Mouse (Mus musculus): Measurements from ENCODE around the gene Pcyt2. TPM values are rescaled to one million over a fixed set of nuclear protein-coding genes. Genes with fewer than 3 reads are reported as not detected.
A peak's percentile ranks its signal among the peaks of the same experiment; 100 is the strongest.

Pcyt2 gene
- polyA plus RNA-seq, 3 experiments from 2014 or later = 66.1 to 124 (median 113) TPM

DNA sequence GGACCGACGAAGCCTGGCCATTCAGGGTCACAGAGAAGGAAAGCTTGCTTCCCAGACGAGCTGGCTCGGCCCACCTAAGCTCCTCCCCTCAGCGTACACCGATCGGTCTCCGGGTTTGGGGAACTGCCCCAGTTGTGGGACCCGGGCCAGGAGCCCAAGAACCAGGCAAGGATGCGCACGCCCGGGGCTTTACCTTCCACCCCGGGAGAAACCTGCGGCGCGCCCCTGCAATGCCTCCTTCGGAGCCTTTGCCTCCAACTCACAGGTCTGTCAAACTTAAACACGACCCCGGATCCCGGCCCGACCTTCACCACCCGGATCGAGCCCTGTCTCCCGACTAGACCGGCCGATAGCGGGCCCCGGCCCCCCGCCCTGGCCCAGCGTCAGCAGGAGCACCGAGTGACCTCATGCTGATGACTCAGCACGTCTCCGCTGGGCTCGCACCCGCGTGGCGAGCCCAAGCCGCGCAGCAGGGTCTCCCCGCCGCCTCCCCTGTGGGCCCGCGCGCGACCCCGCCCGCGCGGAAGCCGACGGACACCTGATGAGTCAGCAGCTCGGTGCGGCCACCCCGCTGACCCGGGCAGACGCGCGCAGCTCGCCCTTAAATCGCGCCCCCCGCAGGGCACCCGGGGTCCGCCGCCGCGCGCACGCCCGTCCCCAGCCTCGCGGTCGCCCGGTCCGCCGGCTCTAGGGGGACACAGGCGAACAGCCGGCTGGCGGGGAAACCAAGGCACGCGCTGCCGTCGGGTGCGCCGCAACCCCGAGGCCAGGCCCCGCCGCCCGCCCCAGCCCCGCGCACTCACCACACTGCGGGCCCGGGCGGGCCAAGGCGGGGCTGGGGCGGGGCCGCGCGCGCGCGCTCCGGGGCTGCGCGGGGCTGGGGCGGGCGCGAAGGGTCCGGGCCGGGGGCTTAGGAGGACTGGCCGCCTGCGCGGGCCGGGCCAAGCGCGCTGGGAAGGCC lies 15.1 kb upstream of the Pcyt2 start:
- ATAC-seq = no peak

- no peak for ATAC-seq
Observed at GRCm38 (mm10) chr11:120631726-120632448, 14.2 kb upstream of the Pcyt2 start.

GRCm38 (mm10) chr11:120630881-120631725 lies 13.4 kb upstream of the Pcyt2 start:
- peak; percentile 52 for ATAC-seq

DNA sequence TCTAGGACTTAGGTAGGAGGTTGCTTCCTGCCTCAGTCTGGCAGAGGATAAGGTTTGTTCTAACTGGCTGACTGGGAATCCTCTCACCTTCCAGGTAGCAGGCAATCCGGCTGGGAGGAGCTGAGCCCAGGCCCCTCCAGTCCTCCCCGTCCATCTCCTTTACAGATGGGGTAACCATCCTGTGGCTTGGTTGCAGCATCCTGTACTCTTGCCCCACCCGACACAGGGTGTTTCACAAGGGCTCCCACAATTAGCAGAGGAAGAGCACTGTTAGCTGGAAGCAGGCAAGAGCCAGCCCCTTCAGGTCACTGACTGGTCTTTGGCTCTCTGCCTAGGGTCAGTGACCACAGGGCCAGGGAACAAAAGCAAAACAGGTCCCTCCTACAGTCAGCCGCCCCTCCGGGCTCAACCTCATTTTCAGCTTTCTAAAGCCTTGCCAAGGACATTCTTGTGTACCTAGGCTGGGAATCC lies 12.7 kb upstream of the Pcyt2 start:
- ATAC-seq = no peak

DNA sequence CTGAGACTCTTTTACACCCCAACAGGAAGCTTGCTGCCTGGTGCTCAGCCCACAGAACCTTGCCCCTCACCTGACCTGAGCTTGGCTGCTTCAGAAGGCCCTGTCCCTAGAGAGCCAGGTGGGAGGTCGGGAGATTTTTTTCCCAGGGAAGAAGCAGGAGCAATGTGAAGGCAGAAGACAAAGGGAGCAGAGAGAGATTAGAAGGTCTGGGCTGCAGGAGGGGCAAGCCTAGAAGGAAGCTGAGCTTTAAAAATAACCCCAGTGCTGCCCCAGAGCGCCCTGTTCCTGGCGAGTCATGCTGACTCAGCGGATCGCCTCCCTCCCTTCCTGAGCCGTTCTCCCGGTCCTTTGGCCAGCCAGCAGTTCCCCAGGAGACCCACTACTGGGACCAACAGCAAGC lies 12.2 kb upstream of the Pcyt2 start:
- ATAC-seq = no peak

DNA sequence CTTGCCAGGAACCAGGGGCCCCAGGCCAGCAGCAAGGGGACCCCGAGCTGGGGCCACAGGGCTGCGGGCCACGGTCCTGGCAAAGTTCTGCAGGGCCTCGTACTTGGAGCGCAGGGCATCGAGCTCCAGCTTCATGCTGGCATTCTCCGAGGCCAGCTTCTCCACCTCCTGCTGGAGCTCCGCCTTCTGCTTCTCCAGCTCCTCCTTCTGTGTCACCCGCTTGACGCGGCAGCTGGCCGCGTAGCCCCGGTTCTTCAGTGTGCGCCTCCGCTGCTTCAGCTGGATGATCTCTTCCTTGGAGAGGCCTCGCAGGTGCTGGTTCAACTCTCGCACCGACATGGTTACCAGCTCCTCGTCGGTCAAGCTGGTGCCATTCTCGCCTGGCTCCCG lies 11.6 kb upstream of the Pcyt2 start:
- ATAC-seq = peak; percentile 18

DNA sequence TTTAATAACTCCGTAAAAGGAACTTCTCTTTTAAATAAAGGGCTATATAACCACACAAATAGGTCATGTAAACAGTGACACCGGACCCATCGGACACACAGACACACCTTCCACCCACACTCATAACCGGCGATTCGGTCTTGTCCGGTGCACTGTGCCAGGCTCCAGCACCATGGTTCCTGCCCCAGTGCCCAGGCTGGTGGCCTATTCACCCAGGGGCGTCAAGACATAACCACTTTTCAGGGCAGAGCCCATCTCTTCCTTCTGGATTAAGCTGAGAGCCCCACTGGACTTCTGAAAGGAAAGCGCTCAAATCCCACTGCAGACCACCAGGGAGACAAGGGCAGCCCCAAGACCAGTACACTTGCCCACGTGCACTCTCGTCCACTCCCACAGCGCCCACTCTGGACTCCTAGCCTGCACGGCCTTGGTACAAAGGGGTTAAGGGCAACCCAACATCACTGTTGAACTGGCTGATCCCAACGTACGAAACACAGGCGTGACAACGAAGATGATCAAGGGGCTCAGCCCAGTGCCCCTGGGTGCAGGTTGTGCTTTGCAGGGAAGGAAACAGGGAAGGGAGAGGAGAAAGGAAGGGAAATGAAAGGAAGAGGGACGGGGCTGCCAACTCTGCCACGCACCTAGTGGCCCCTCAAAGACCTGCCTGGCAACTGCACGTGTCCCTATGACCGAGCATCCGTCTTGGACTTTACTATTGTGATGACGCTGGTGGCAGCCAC lies 11.0 kb upstream of the Pcyt2 start:
- no peak for ATAC-seq

GRCm38 (mm10) chr11:120627468-120628300 lies 9.9 kb upstream of the Pcyt2 start:
- peak; percentile 43 for ATAC-seq

DNA sequence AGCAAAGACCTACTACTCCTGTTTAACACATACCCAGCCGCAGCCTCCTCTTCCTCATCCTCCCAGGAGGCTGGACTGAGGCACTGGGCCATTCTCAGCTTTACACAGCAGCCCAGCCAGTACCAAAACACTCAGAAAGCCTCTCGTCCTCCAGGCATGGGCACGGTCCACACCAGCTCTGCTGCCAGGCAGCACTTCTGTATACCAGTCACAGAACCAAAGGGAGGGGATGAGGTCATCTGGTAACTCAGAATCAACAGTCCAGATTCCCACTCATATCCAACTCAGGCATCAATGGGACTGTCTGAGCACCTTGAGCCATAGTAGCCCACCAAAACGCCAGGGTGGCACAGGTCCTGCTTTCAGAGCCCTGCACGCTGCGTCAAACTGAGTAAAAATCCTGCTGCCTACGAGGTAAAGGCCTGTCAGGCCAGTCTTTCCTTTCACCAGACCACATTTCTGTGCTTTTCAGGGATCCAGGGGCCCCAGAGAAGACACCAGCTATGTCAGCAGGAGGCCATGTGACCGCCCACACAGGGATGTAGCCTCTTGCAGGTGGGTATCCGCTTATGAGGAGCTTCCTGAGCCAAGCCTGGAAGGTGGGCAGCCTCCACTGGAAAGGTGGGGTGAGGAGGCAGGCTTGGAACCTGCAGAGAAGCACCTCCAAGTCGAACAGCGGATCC lies 9.2 kb upstream of the Pcyt2 start:
- ATAC-seq = no peak

DNA sequence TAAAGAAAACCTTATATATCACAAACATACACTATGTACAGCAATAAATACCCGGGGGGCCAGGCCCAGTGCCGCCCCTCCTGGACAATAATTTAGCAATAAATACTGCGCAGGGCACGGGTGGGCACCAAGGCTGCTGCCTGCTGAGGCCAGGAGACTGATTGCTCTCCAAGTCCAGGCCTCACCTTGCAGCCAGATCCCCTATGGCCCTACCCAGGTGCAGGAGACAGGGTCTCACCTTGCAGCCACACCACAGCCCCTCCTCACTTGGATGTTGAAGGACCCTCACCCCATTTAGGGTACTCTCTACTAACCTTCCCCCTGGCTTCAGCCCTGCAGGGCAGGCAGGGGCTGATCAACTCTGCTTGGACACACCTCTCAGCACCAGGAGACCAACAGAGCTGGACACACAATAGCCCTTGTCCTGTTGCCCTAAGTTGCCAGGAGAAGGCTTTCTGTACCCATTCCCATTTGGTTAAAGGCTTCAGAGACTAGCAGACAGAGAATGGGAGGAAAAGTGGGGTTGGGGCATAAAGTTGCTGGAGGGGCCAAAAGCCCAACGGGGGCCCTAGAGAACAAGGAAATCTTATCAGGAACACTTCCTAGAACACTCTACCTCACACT lies 7.5 kb upstream of the Pcyt2 start, which contains the start of gene Sirt7:
TSS of gene Sirt7 (minus strand) at position 89 of the 624 bp plus-strand sequence.
- no peak for ATAC-seq

DNA sequence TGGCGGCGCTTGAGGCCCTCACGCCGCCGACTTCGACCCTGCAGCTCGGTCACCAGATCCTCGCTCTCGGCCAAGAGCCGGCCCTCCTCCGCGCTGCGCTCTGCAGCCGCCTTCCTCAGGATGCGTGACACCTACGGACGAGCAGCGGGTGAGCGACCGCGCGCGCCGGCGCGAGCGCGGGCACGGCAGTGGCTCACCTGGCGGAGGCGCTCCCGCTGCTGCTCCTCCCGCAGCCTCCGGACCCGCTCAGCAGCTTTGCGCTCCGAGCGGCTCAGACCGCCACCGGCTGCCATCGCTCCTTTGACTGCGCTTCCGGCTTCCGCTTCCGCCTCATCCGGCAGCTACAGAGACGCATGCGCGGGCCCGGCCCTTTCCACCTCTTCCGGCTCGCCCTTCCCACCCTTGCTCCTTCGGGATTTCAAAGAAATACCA lies 7.0 kb upstream of the Pcyt2 start:
- peak; percentile 70 for ATAC-seq

GRCm38 (mm10) chr11:120623961-120624679 lies 6.4 kb upstream of the Pcyt2 start:
- ATAC-seq = peak; percentile 30

DNA sequence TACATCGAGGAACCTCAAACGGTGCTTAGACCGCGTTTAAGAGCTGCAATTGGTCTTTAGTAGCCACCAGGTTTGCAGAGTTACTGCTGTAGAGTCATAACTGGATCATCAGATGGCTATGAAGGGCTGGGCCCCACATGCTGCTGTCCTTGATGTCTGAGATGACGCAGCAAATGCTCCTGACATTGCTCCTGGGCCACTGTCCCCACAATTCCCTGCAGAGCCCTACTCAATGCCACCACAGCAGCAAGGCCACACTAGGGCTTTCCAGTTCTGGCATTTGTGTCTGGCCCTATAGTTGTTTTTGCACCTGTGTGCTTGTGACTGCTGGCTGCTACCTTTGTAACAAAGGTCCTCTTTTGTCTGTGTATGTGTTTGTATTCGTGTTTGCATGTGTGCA lies 5.1 kb upstream of the Pcyt2 start:
- ATAC-seq = no peak

DNA sequence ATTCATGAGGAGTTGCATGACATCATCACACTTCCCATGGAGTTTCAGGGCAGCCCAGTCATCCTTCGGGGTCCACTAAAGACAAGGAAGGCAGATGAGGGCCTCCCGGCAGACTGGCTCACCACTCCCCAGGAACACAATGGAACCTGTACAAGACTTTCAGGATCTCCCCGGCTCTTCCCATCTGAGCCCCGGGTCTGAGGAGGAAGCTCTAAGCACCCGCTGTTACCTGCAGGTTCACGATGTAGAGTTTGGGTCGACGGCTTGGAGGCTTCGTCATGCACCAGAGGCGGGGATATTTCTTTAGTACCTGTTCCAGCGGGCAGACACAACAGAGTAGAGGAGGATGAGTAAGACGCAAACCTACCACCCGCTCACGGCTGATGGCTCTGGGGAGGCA lies 2.5 kb upstream of the Pcyt2 start:
- no peak for ATAC-seq

DNA sequence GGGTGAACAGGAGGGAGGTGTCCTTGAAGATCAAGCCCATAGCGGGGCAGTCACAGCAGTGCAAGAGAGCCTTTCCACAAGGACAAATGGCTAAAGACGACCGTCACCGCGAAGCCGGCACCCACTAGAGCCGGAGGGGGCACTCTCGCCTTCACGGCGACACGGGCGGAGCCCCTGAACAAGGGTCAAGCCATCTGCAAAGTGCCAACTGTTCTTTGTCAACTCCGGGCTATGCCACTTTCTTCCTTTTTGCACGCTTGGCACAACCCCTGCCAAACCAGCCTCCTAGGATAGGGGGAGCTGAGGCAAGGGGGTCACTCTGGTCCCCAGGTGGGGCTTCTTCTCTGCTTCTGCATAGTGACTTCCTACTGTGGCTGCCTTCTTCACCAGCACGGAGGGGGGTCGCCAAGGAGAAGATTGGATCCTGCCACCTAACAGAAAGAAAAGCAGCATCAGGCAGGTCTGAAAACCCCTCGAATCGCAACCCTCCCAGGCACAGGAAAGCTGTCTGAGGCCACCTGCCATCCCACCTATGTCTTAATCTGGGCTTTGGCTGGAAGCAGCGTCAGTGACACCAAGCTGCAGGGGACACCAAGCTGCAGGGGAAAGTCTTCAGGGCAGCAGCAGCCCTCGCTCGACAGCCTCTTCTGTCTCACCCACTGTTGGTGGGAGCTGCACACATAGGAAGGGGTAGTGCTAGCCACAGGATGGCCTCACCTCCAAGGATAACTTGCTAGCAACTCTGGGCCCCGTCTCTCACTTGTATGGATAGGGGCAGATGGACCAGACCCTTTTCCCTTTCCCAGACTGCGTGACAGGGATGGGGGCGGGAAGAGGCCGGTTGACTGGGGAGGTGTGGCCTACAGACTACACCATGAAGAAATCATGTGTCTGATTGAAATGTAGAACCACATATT lies 1.1 kb upstream of the Pcyt2 start:
- no peak for ATAC-seq

GRCm38 (mm10) chr11:120616617-120617294 lies 980 bp downstream of the Pcyt2 start:
- no peak for ATAC-seq

DNA sequence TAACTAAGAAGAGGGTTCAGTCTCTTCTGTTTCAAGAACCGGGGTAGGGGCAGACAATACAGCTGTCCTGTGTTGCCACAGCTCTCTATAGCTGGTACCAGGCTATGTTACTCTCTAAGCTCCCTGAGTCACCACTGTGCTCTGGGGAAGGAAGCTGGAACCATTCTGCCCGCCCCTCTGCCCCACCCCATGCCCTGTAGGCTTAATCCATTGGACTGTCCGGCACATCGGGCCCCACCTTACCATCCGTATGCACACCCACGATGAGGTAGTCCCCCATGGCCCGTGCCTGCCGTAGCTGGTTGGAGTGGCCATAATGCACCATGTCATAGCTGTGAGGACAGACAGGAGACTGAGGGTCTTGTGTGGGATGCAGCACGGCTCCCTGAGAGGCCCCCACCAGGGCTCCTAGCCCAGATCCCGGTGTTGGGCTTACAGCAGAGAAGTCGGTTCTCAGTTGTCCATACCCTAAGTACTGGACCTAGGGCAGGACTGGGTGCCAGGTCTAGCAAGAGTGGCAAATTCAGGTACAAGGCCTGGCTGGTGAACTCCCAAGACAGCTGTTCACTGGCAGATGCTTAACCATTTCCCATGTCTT lies 2.0 kb downstream of the Pcyt2 start:
- no peak for ATAC-seq

Data from inflammation-experienced regulatory T-cells, adult 6 months (primary cell).